Mouse (Mus musculus) embryonic facial prominence, embryonic 13.5 days (tissue): Measurements from ENCODE around the gene Tigar. TPM values are rescaled to one million over a fixed set of nuclear protein-coding genes. Genes with fewer than 3 reads are reported as not detected.
A peak's percentile ranks its signal among the peaks of the same experiment; 100 is the strongest.

ENCODE experiments used
- ATAC-seq: fragments of 200-750 bp; cut with Nextera tagmentation; 2 replicates; pipeline ENCODE4 v1.8.0; 2017; ENCODE audit warnings: low read depth; ENCODE audit not compliant: insufficient number of reproducible peaks, insufficient read depth, low FRiP score, low TSS enrichment
- H3K27ac ChIP-seq: fragments of 300-500 bp; sonication (generic); 2 replicates; pipeline ENCODE4 v1.5.1; 2015; ENCODE audit warnings: moderate library complexity, mild to moderate bottlenecking, inconsistent platforms
- H3K27me3 ChIP-seq: fragments of 300-500 bp; sonication (generic); 2 replicates; pipeline ENCODE4 v1.6.1; 2015; ENCODE audit warnings: mild to moderate bottlenecking, inconsistent platforms
- H3K36me3 ChIP-seq: fragments of 300-500 bp; sonication (generic); 2 replicates; pipeline ENCODE4 v1.6.1; 2015; ENCODE audit warnings: mild to moderate bottlenecking, inconsistent platforms
- H3K4me1 ChIP-seq: fragments of 300-500 bp; sonication (generic); 2 replicates; pipeline ENCODE4 v1.6.1; 2015; ENCODE audit warnings: inconsistent platforms
- H3K4me2 ChIP-seq: fragments of 300-500 bp; sonication (generic); 2 replicates; pipeline ENCODE4 v1.6.1; 2015; ENCODE audit warnings: moderate library complexity, mild to moderate bottlenecking, inconsistent platforms
- H3K4me3 ChIP-seq: fragments of 300-500 bp; sonication (generic); 2 replicates; pipeline ENCODE4 v1.5.1; 2015; ENCODE audit warnings: mild to moderate bottlenecking, inconsistent platforms
- H3K9ac ChIP-seq: fragments of 300-500 bp; sonication (generic); 2 replicates; pipeline ENCODE4 v1.6.1; 2015; ENCODE audit warnings: mild to moderate bottlenecking, inconsistent platforms
- H3K9me3 ChIP-seq: fragments of 300-500 bp; sonication (generic); 2 replicates; pipeline ENCODE4 v1.6.1; 2016; ENCODE audit warnings: inconsistent platforms
- WGBS: fragments of 180-500 bp; shearing (Covaris S2); methylation state at CpG from one replicate; pipeline ENCODE4 v1.1.7; 2015; ENCODE audit warnings: mixed read lengths; 5-methylcytosine and 5-hydroxymethylcytosine counted together
- polyA plus RNA-seq: library from polyadenylated mRNA; unstranded; fragments of >200 nt; fragmentation: Nextera tagmentation; extraction: Ambion mirVana; gene quantifications from 2 replicates; pipeline ENCODE4 v1.2.1, GENCODE M21; 2015

Gene Tigar
- polyA plus RNA-seq, 1 experiment from 2014 or later = 4.3 TPM

DNA sequence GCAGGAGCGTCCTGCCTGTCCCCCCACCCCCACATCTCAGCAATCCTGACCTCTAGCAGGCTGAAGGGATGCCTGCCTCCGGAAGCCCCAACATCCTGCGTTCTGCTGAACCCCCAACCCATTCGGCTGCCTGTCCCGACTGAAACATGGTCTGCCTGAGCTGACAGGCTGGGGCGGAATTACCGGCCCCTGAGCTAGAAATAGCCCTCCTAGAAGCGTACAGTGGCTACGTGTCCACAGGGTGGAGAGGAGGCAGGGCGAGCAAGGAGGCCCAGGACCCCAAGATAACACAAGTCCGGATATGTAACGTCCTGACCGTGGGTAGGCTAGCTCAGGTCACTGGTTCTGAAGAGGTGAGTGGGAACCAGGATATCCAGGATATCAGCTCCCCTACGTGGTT, 44.5 kb downstream of the Tigar start:
- 5% methylated on average over 14 of the region's 14 CpGs for WGBS
- Histone ChIP-seq H3K9me3 (no peaks in the 10 kb centered on the region), H3K36me3 (no peaks in the 10 kb centered on the region), H3K27me3 (peaks cover 5% of the 10 kb centered on the region), H3K4me1 (peaks cover 5% of the 10 kb centered on the region; the same call in 1 of the 2 replicates), H3K4me2 (peak overlapping the region; percentile 48), H3K4me3 (0 out of 2 replicates have a peak overlapping the region, but pooled peaks have one; percentile 3), H3K9ac (peak overlapping the region; percentile 54; the same call in 1 of the 2 replicates), H3K27ac (no peak overlapping the region)
- ATAC-seq = no peak

DNA sequence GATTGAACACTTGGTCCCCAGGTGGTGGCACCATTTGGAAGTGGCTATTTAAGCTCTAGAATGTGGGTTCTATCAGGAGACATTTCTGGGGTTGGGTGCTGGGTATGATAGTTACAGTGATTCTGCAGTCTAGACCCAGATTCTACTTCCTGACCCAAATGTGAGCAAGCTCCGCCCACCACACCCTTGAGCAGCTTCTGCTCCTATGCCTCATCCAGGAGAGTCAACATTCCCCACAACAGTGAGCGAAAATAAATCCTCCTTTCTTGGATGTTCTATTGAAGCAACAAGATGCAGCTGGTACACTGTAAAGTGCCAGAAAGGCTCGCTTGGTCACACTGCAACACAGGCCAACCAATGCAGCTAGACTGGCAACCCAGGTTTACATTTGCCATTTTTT, 45.4 kb downstream of the Tigar start:
- Histone ChIP-seq H3K27ac (no peak overlapping the region), H3K9ac (no peak overlapping the region), H3K4me2 (no peak overlapping the region), H3K9me3 (no peaks in the 10 kb centered on the region), H3K4me1 (peaks cover 5% of the 10 kb centered on the region; the same call in 1 of the 2 replicates), H3K36me3 (no peaks in the 10 kb centered on the region), H3K4me3 (no peak overlapping the region), H3K27me3 (peaks cover 5% of the 10 kb centered on the region)
- no peak for ATAC-seq
- WGBS = 83% methylated on average over 3 of the region's 3 CpGs

DNA sequence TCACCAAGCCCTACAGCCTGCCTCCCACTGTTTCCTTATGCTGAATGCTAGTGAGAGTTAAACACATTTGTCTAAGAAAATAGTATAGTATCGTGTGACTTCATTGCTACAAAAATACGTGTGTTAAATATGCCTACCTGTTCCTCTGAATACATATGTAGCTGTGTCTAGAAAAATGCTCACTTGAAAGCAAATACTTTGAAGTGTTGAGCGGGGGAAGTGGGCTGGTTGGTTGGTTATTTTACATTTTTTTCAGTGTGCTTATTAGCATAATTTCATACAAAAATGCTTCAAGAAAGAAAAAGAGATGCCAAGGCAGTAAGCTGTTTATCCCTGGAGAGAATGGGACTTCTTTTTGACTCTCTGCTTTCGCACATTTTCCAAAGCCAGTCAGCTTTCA, 49.4 kb downstream of the Tigar start:
- no peak for ATAC-seq
- Histone ChIP-seq H3K4me3 (no peak overlapping the region), H3K4me1 (peaks cover 5% of the 10 kb centered on the region; the same call in 1 of the 2 replicates), H3K27ac (no peak overlapping the region), H3K9me3 (no peaks in the 10 kb centered on the region), H3K9ac (no peak overlapping the region), H3K27me3 (peaks cover 4% of the 10 kb centered on the region), H3K4me2 (no peak overlapping the region), H3K36me3 (no peaks in the 10 kb centered on the region)
- WGBS = 62% methylated on average over 4 of the region's 4 CpGs

DNA sequence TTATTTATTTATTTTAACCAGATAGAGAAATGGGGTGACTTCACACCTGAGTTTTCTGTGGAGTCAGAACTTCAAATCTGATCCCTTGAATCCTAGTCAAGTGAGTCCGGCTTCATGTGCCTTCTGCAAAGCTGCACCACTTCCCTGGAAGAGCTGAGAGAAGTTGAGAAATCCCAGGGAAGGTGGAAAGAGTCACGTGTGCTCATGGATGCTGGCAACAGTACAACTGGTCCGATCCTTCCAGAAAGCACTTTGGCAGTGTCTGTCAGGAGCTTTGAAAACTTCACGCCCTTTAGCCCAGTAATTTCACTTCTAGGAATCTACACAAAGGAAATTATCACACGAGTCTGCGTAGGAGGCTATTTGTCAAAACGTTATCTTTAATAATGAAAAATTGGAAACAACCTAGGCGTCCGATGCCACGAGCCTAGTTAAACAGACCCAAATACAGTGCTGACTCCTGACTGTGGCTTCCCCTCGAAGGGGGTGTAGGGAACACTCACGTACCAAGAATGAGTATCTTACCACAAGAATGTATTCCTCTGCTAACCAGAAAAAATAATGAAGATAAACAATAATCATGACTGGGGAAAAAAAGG, 52.3 kb downstream of the Tigar start:
- H3K27ac ChIP-seq = no peak overlapping the region
- no peaks in the 10 kb centered on the region for H3K36me3 ChIP-seq
- H3K4me2 ChIP-seq = no peak overlapping the region
- 73% methylated on average over 12 of the region's 12 CpGs for WGBS
- no peaks in the 10 kb centered on the region for H3K4me1 ChIP-seq
- H3K9me3 ChIP-seq = no peaks in the 10 kb centered on the region
- ATAC-seq = no peak
- H3K4me3 ChIP-seq = no peak overlapping the region
- no peak overlapping the region for H3K9ac ChIP-seq
- no peaks in the 10 kb centered on the region for H3K27me3 ChIP-seq

DNA sequence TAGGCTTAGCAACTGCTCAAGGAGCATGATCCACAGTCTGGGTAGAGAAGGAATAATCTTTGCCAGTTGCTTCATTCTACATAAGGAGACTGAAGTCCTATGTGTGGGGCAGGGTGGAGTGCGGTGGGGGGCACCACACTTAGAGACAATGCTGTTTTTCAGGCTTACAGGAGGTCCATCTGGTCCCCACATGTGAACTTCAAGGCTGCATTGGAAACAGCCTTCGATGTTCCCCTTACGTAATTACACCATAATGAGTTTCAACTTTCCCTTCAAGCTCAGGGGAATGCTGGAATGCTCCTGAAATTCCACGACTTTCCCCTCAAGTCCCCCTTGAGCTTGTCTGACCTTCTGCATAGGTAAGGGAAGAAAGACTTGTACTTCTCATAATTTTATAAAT, 58.5 kb downstream of the Tigar start:
- Histone ChIP-seq H3K27me3 (no peaks in the 10 kb centered on the region), H3K36me3 (no peaks in the 10 kb centered on the region), H3K4me1 (peaks cover 16% of the 10 kb centered on the region), H3K27ac (peak overlapping the region; percentile 81), H3K9me3 (no peaks in the 10 kb centered on the region), H3K4me2 (no peak overlapping the region), H3K9ac (no peak overlapping the region), H3K4me3 (no peak overlapping the region)
- peak; percentile 80; the same call in 1 of the 2 replicates for ATAC-seq
- 20% methylated on average over 4 of the region's 4 CpGs for WGBS

DNA sequence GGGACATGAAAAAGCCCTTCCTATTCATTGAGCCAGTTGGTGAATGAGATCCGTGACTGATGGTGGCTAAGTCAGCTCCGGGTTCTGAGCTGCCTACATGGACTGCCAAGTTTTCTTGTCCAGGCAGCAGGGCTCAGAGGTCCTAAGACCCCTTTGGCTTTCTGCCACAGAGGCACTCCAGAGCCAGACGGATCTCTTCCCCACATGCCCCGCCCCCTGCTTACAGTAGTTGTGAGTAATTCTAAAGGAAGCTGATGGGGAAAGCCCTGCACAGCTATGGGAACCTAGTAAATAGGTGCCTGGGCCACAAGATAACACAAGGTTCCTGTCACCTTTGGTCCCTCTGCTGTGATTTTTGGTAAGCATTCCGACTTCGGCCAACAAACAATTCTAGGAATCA, 64.4 kb downstream of the Tigar start:
- H3K4me1 ChIP-seq = peaks cover 7% of the 10 kb centered on the region; the same call in 1 of the 2 replicates
- no peaks in the 10 kb centered on the region for H3K27me3 ChIP-seq
- H3K4me2 ChIP-seq = no peak overlapping the region
- H3K27ac ChIP-seq = no peak overlapping the region
- no peak overlapping the region for H3K9ac ChIP-seq
- ATAC-seq = no peak
- 55% methylated on average over 6 of the region's 6 CpGs for WGBS
- H3K4me3 ChIP-seq = no peak overlapping the region
- no peaks in the 10 kb centered on the region for H3K36me3 ChIP-seq
- H3K9me3 ChIP-seq = no peaks in the 10 kb centered on the region

Other genes with a start within 250 kb of the Tigar start
- gene Dyrk4, start 187.7 kb downstream of the Tigar start, polyA plus RNA-seq = 0.10 and 0.36 TPM in 2 replicates
- 52.7 and 60.5 TPM in 2 replicates for gene Rad51ap1, start 170.0 kb downstream of the Tigar start, polyA plus RNA-seq
- gene D6Wsu163e, start 169.6 kb downstream of the Tigar start, polyA plus RNA-seq = 17.2 and 17.8 TPM in 2 replicates
- 0.07 and 0.08 TPM in 2 replicates for gene Fgf6, start 94.0 kb downstream of the Tigar start, polyA plus RNA-seq
- gene Fgf23, start 36.7 kb downstream of the Tigar start, polyA plus RNA-seq = 0.23 and 0.30 TPM in 2 replicates
- 1,075 and 1,213 TPM in 2 replicates for gene Ccnd2, start 42.6 kb upstream of the Tigar start, polyA plus RNA-seq